Mouse (Mus musculus): ENCODE data around the gene Cd52. TPM values are rescaled to one million over a fixed set of nuclear protein-coding genes. Genes with fewer than 3 reads are reported as not detected.
A peak's percentile ranks its signal among the peaks of the same experiment; 100 is the strongest.

Cd52 gene
- polyA plus RNA-seq, 1 experiment from 2014 or later: 18.9 TPM

GRCm38 (mm10) chr4:134125383-134126060 lies 30.6 kb upstream of the Cd52 start:
- 84% methylated on average over 15 of the region's 15 CpGs for WGBS
- peaks cover 21% of the 10 kb centered on the region for H3K4me1 ChIP-seq (replicated peaks; ENCODE audit: insufficient read depth, low read length)

GRCm38 (mm10) chr4:134123680-134124551 lies 29.0 kb upstream of the Cd52 start:
- no peak for ATAC-seq (replicated peaks; ENCODE audit: low FRiP score, low read depth)
- Histone ChIP-seq H3K4me1 (replicated peaks; ENCODE audit: insufficient read depth, low read length) (peaks cover 21% of the 10 kb centered on the region), H3K9me3 (replicated peaks; ENCODE audit: low read length) (no peaks in the 10 kb centered on the region), H3K36me3 (ENCODE audit: insufficient read depth, low read length) (no peaks in the 10 kb centered on the region), H3K27me3 (ENCODE audit: insufficient read depth, low read length) (no peaks in the 10 kb centered on the region), H3K4me2 (ENCODE audit: low read length) (no peak overlapping the region), H3K9ac (ENCODE audit: low read depth, low read length) (no peak overlapping the region), H3K4me3 (replicated peaks; ENCODE audit: low read depth, low read length) (no peak overlapping the region), H3K27ac (no peak overlapping the region)
- 24% methylated on average over 17 of the region's 17 CpGs for WGBS
- peak; percentile 93 for TF ChIP-seq CTCF (IDR thresholded peaks at IDR 0.05; ENCODE audit: low read depth)
- peak; percentile 67 for DNase-seq (ENCODE audit: low spot score)

More at GRCm38 (mm10) chr4:134125383-134126060, 30.6 kb upstream of the Cd52 start:
- Histone ChIP-seq H3K27me3 (ENCODE audit: insufficient read depth, low read length) (no peaks in the 10 kb centered on the region), H3K9ac (ENCODE audit: low read depth, low read length) (no peak overlapping the region), H3K4me3 (replicated peaks; ENCODE audit: low read depth, low read length) (no peak overlapping the region), H3K36me3 (ENCODE audit: insufficient read depth, low read length) (0 out of 2 replicates have a peak, but pooled peaks cover under 1% of the 10 kb centered on the region), H3K9me3 (replicated peaks; ENCODE audit: low read length) (no peaks in the 10 kb centered on the region), H3K27ac (no peak overlapping the region), H3K4me2 (ENCODE audit: low read length) (no peak overlapping the region)
- no peak for TF ChIP-seq CTCF (IDR thresholded peaks at IDR 0.05; ENCODE audit: low read depth)
- no peak for DNase-seq (ENCODE audit: low spot score)
- ATAC-seq (replicated peaks; ENCODE audit: low FRiP score, low read depth): no peak

GRCm38 (mm10) chr4:134123147-134123546 lies 28.3 kb upstream of the Cd52 start:
- H3K27me3 ChIP-seq (ENCODE audit: insufficient read depth, low read length): no peaks in the 10 kb centered on the region
- TF ChIP-seq CTCF (IDR thresholded peaks at IDR 0.05; ENCODE audit: low read depth): no peak
- 94% methylated on average over 6 of the region's 6 CpGs for WGBS
- no peak overlapping the region for H3K27ac ChIP-seq
- H3K9me3 ChIP-seq (replicated peaks; ENCODE audit: low read length): no peaks in the 10 kb centered on the region
- H3K36me3 ChIP-seq (ENCODE audit: insufficient read depth, low read length): no peaks in the 10 kb centered on the region
- ATAC-seq (replicated peaks; ENCODE audit: low FRiP score, low read depth) (no peak), DNase-seq (ENCODE audit: low spot score) (no peak)
- H3K9ac ChIP-seq (ENCODE audit: low read depth, low read length): no peak overlapping the region
- peaks cover 21% of the 10 kb centered on the region for H3K4me1 ChIP-seq (replicated peaks; ENCODE audit: insufficient read depth, low read length)
- no peak overlapping the region for H3K4me3 ChIP-seq (replicated peaks; ENCODE audit: low read depth, low read length)
- no peak overlapping the region for H3K4me2 ChIP-seq (ENCODE audit: low read length)

GRCm38 (mm10) chr4:134122281-134122680 lies 27.4 kb upstream of the Cd52 start:
- DNase-seq (ENCODE audit: low spot score) (no peak), ATAC-seq (replicated peaks; ENCODE audit: low FRiP score, low read depth) (no peak)
- no peak for TF ChIP-seq CTCF (IDR thresholded peaks at IDR 0.05; ENCODE audit: low read depth)
- Histone ChIP-seq H3K4me2 (ENCODE audit: low read length) (no peak overlapping the region), H3K27ac (no peak overlapping the region), H3K4me1 (replicated peaks; ENCODE audit: insufficient read depth, low read length) (peaks cover 14% of the 10 kb centered on the region; the same call in 1 of the 2 replicates), H3K9ac (ENCODE audit: low read depth, low read length) (no peak overlapping the region), H3K9me3 (replicated peaks; ENCODE audit: low read length) (no peaks in the 10 kb centered on the region), H3K27me3 (ENCODE audit: insufficient read depth, low read length) (no peaks in the 10 kb centered on the region), H3K4me3 (replicated peaks; ENCODE audit: low read depth, low read length) (no peak overlapping the region), H3K36me3 (ENCODE audit: insufficient read depth, low read length) (no peaks in the 10 kb centered on the region)
- 28% methylated on average over 3 of the region's 3 CpGs for WGBS

- H3K4me2 ChIP-seq (ENCODE audit: low read length): no peak overlapping the region
- no peak for DNase-seq (ENCODE audit: low spot score)
- no peak overlapping the region for H3K4me3 ChIP-seq (replicated peaks; ENCODE audit: low read depth, low read length)
- no peak overlapping the region for H3K9ac ChIP-seq (ENCODE audit: low read depth, low read length)
- no peaks in the 10 kb centered on the region for H3K36me3 ChIP-seq (ENCODE audit: insufficient read depth, low read length)
- no peak for TF ChIP-seq CTCF (IDR thresholded peaks at IDR 0.05; ENCODE audit: low read depth)
- H3K27me3 ChIP-seq (ENCODE audit: insufficient read depth, low read length): no peaks in the 10 kb centered on the region
- no peaks in the 10 kb centered on the region for H3K9me3 ChIP-seq (replicated peaks; ENCODE audit: low read length)
- H3K4me1 ChIP-seq (replicated peaks; ENCODE audit: insufficient read depth, low read length): peaks cover 7% of the 10 kb centered on the region; the same call in 1 of the 2 replicates
- 42% methylated on average over 4 of the region's 4 CpGs for WGBS
- no peak overlapping the region for H3K27ac ChIP-seq
- ATAC-seq (replicated peaks; ENCODE audit: low FRiP score, low read depth): no peak
Measured at GRCm38 (mm10) chr4:134121571-134121970, 26.7 kb upstream of the Cd52 start.

GRCm38 (mm10) chr4:134120916-134121315 lies 26.0 kb upstream of the Cd52 start:
- Histone ChIP-seq H3K4me1 (replicated peaks; ENCODE audit: insufficient read depth, low read length) (0 out of 2 replicates have a peak, but pooled peaks cover 5% of the 10 kb centered on the region), H3K9me3 (replicated peaks; ENCODE audit: low read length) (no peaks in the 10 kb centered on the region), H3K4me2 (ENCODE audit: low read length) (no peak overlapping the region), H3K27me3 (ENCODE audit: insufficient read depth, low read length) (no peaks in the 10 kb centered on the region), H3K36me3 (ENCODE audit: insufficient read depth, low read length) (no peaks in the 10 kb centered on the region), H3K4me3 (replicated peaks; ENCODE audit: low read depth, low read length) (no peak overlapping the region), H3K27ac (no peak overlapping the region), H3K9ac (ENCODE audit: low read depth, low read length) (no peak overlapping the region)
- 85% methylated on average over 4 of the region's 4 CpGs for WGBS
- ATAC-seq (replicated peaks; ENCODE audit: low FRiP score, low read depth) (no peak), DNase-seq (ENCODE audit: low spot score) (no peak)
- no peak for TF ChIP-seq CTCF (IDR thresholded peaks at IDR 0.05; ENCODE audit: low read depth)

Measured in kidney, postnatal 0 days (tissue).